Mouse (Mus musculus) midbrain, postnatal 0 days (tissue): ENCODE measurements at regions not wholly inside any gene's neighbourhood (a gene's known extent, or its start where the extent isn't known, plus 50 kb on each side); places are given as distances from the start of the nearest gene placed in this dataset.

Source experiments
- ATAC-seq: fragments of 200-750 bp; cut with Nextera tagmentation; 2 replicates; pipeline ENCODE4 v1.8.0; 2017; ENCODE audit warnings: moderate number of reproducible peaks, mild to moderate bottlenecking, moderate TSS enrichment, moderate library complexity; ENCODE audit not compliant: low FRiP score
- DNase-seq: peaks from one replicate; pipeline ENCODE4 v3.0.0-alpha.2; 2015; ENCODE audit warnings: low spot score
- H3K27ac ChIP-seq: fragments of 300-500 bp; sonication (generic); 2 replicates; pipeline ENCODE4 v1.5.1; 2014; ENCODE audit warnings: low read depth, mild to moderate bottlenecking, low read length, mixed read lengths
- H3K27me3 ChIP-seq: fragments of 300-500 bp; sonication (generic); 2 replicates; pipeline ENCODE4 v1.6.1; 2014; ENCODE audit warnings: low read length, control low read depth, mixed read lengths; ENCODE audit not compliant: insufficient read depth
- H3K36me3 ChIP-seq: fragments of 300-500 bp; sonication (generic); 2 replicates; pipeline ENCODE4 v1.6.1; 2014; ENCODE audit warnings: low read length, control low read depth, mixed read lengths; ENCODE audit not compliant: insufficient read depth
- H3K4me1 ChIP-seq: fragments of 300-500 bp; sonication (generic); 2 replicates; pipeline ENCODE4 v1.6.1; 2014; ENCODE audit warnings: mild to moderate bottlenecking, control low read depth, antibody characterized with exemption, low read length, mixed read lengths; ENCODE audit not compliant: insufficient read depth
- H3K4me2 ChIP-seq: fragments of 300-500 bp; sonication (generic); 2 replicates; pipeline ENCODE4 v1.6.1; 2014; ENCODE audit warnings: low read depth, mild to moderate bottlenecking, low read length, mixed read lengths; ENCODE audit not compliant: poor library complexity, severe bottlenecking
- H3K4me3 ChIP-seq: fragments of 300-500 bp; sonication (generic); 2 replicates; pipeline ENCODE4 v1.5.1; 2014; ENCODE audit warnings: low read depth, mild to moderate bottlenecking, low read length, moderate library complexity
- H3K9ac ChIP-seq: fragments of 300-500 bp; sonication (generic); replicated peaks from 2 replicates; pipeline ENCODE4 v1.6.1; 2014; ENCODE audit warnings: mild to moderate bottlenecking, low read length, moderate library complexity, mixed read lengths; ENCODE audit not compliant: poor library complexity, severe bottlenecking
- H3K9me3 ChIP-seq: fragments of 300-500 bp; sonication (generic); 2 replicates; pipeline ENCODE4 v1.6.1; 2016; ENCODE audit warnings: low read length, control low read depth
- CTCF ChIP-seq: IDR thresholded peaks from 2 replicates; pipeline ENCODE4 v1.5.1; 2016; ENCODE audit warnings: antibody characterized with exemption, mild to moderate bottlenecking
- WGBS: fragments of 180-500 bp; shearing (Covaris S2); extraction: QIAGEN DNeasy Blood & Tissue Kit; methylation state at CpG from one replicate; pipeline ENCODE4 v1.1.7; 2014; 5-methylcytosine and 5-hydroxymethylcytosine counted together

DNA sequence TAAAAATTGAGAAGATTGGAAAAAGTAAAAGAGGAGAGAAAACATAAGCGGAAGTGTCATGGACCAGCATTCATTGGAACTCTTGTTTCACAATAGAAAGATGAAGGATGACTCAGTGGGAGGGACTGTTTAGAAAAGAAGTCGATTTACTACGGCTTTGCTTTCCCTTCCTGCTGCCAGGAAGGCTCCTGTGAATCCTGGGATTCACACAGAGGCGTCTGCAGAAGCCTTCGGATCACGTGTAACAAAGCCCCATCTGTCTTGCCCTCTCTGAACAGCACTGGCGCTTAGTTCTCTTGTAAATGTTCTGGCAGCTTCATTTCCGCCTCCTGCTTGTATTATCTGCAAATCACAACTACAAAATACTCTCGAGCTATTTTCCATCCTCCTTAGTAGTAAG, 94.0 kb downstream of the Cct8l1 start:
- H3K4me2 ChIP-seq, result no peak overlapping the region
- no peak overlapping the region for H3K4me3 ChIP-seq
- no peaks in the 10 kb centered on the region for H3K27me3 ChIP-seq
- ATAC-seq (no peak), DNase-seq (peak; percentile 83)
- no peaks in the 10 kb centered on the region for H3K36me3 ChIP-seq
- no peak overlapping the region for H3K27ac ChIP-seq
- no peak overlapping the region for H3K9ac ChIP-seq
- no peaks in the 10 kb centered on the region for H3K9me3 ChIP-seq
- H3K4me1 ChIP-seq, result no peaks in the 10 kb centered on the region
- WGBS, result 9% methylated on average over 9 of the region's 9 CpGs
- peak; percentile 21; the same call in 1 of the 2 replicates for TF ChIP-seq CTCF

- no peaks in the 10 kb centered on the region for H3K9me3 ChIP-seq
- ATAC-seq (no peak), DNase-seq (no peak)
- no peaks in the 10 kb centered on the region for H3K27me3 ChIP-seq
- no peaks in the 10 kb centered on the region for H3K4me1 ChIP-seq
- no peaks in the 10 kb centered on the region for H3K36me3 ChIP-seq
- no peak overlapping the region for H3K9ac ChIP-seq
- no peak overlapping the region for H3K4me3 ChIP-seq
- H3K27ac ChIP-seq, result no peak overlapping the region
- H3K4me2 ChIP-seq, result no peak overlapping the region
- WGBS, result 66% methylated on average over 2 of the region's 2 CpGs
- peak; percentile 55 for TF ChIP-seq CTCF
Measured at GRCm38 (mm10) chr5:25602123-25602522, 86.3 kb downstream of the Cct8l1 start.

GRCm38 (mm10) chr5:25599363-25599762, 83.5 kb downstream of the Cct8l1 start:
- Histone ChIP-seq H3K9me3 (no peaks in the 10 kb centered on the region), H3K9ac (no peak overlapping the region), H3K4me3 (no peak overlapping the region), H3K27me3 (no peaks in the 10 kb centered on the region), H3K36me3 (no peaks in the 10 kb centered on the region), H3K27ac (no peak overlapping the region), H3K4me1 (no peaks in the 10 kb centered on the region), H3K4me2 (no peak overlapping the region)
- DNase-seq (peak; percentile 36), ATAC-seq (no peak)
- 94% methylated on average over 1 of the region's 1 CpGs for WGBS
- no peak for TF ChIP-seq CTCF

DNA sequence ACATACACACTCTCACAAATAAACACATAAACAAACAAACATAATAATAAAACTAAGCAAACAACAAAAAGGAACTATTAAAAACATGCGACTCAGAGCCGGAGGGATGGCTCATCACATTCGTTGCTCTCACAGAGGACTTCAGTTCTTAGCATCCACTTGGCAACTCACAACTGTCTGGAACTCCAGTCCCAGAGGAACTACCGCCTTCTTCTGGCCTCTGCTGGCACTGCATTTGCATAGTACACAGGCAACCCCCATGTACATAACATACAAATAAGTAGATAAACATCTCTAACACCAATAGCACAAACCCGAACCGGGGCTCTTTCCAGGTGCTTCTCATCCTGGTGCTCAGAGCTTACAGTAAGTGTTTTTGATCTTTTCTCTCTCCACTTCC, 81.9 kb downstream of the Cct8l1 start:
- Histone ChIP-seq H3K27ac (no peak overlapping the region), H3K36me3 (no peaks in the 10 kb centered on the region), H3K9me3 (no peaks in the 10 kb centered on the region), H3K9ac (no peak overlapping the region), H3K4me1 (no peaks in the 10 kb centered on the region), H3K4me2 (no peak overlapping the region), H3K27me3 (no peaks in the 10 kb centered on the region), H3K4me3 (no peak overlapping the region)
- 93% methylated on average over 6 of the region's 6 CpGs for WGBS
- DNase-seq (no peak), ATAC-seq (no peak)
- TF ChIP-seq CTCF, result no peak

DNA sequence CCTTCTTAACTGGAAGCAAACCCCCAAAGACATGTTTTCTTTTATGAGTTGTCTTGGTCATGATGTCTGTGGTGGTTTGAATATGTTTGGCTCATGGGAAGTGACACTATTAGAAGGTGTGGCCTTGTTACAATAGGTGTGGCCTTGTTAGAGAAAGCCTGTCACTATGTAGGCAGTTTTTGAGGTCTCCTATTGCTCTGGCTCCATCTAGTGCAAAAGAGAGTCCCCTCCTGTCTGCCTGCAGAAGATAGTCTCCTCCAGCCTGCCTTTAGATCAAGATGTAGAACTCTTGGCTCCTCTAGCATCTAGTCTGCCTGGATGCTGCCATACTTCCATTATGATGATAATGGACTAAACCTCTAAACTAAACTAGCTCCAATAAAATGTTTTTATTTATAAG, 75.8 kb downstream of the Cct8l1 start:
- ATAC-seq (no peak), DNase-seq (no peak)
- no peaks in the 10 kb centered on the region for H3K9me3 ChIP-seq
- no peak overlapping the region for H3K27ac ChIP-seq
- H3K27me3 ChIP-seq, result no peaks in the 10 kb centered on the region
- no peak overlapping the region for H3K9ac ChIP-seq
- TF ChIP-seq CTCF, result no peak
- H3K4me2 ChIP-seq, result no peak overlapping the region
- H3K4me3 ChIP-seq, result no peak overlapping the region
- H3K4me1 ChIP-seq, result no peaks in the 10 kb centered on the region
- H3K36me3 ChIP-seq, result no peaks in the 10 kb centered on the region
